Mouse (Mus musculus) heart, adult 9 months (tissue): ENCODE results near the gene Cabp7.

Experiments used
- DNase-seq, 2 experiments: peaks; one replicate each; pipeline ENCODE4 v3.0.0; 2022; ENCODE audit warnings: low spot score in 2 of 2

The Cabp7 gene

GRCm38 (mm10) chr11:4746733-4747132 is at the start of gene Cabp7:
Gene Cabp7, minus strand, starts transcription at chr11:4746778.
- DNase-seq: no peak

GRCm38 (mm10) chr11:4793006-4793405 is 46.4 kb upstream of the Cabp7 start:
- no peak for DNase-seq

- no peak for DNase-seq
Observed at GRCm38 (mm10) chr11:4791549-4791948, 45.0 kb upstream of the Cabp7 start.

DNA sequence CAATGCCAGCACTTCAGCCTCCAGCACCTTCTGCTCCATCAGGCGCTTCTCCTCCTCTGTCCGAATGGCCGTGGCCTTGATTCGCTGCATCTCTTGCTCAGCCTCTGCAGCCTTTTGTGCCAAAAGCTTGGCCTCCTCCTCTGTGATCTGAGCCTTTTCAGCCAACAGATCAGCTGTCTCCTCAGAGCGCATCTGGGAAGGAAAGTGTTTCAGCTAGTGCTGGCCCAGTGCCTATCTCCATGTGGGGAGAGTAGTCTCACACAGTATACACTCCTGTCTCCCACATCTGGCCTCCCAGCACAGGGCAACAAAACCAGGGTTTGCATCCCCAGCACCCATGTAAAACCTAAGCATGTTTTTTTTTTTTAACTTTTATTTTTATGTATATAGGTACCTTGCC is 43.1 kb upstream of the Cabp7 start:
- DNase-seq: no peak

GRCm38 (mm10) chr11:4784629-4785142 is 38.1 kb upstream of the Cabp7 start:
- DNase-seq: no peak

DNA sequence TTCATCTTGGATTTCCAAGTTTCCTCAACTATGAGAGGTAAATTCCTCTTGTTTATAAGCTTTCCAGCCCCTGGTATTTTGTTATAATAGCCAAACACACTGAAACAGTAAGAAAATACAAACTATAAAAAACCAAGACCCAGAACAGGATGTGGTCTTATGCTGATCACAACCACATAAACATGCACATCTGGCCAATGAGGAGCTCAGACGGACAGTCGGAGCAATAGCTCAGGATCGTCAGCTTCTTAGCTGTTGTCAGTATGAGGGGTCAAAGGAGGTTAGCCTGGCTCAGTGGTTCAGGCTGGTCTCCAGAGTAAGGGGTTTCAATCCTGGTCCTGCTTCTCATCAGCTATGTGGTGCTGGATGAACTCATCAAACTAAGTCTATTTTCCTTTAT is 36.5 kb upstream of the Cabp7 start:
- no peak for DNase-seq

DNA sequence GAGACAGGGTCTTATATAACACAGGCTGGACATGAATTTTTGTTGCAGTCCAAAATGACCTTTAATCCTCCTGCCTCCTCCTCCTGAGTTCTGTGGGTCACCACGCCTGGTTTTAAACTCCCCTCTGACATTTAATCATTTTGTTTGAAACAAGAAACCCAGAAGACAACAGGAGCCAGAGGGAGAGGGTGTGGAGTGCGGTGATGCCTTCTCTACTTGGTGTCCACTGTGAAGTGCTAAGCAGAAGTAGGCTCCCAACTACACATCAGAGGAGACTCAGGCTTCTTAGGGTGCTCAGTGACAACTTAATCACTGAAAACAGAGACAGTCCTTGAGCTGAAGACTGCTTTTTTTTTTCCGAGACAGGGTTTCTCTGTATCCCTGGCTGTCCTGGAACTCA is 34.3 kb upstream of the Cabp7 start:
- DNase-seq: no peak

GRCm38 (mm10) chr11:4772925-4773324 is 26.3 kb upstream of the Cabp7 start:
- DNase-seq: peak in 1 of 2 experiments; percentile 13

- peak; percentile 13 to 30 for DNase-seq
Observed at GRCm38 (mm10) chr11:4771756-4772155, 25.2 kb upstream of the Cabp7 start.

DNA sequence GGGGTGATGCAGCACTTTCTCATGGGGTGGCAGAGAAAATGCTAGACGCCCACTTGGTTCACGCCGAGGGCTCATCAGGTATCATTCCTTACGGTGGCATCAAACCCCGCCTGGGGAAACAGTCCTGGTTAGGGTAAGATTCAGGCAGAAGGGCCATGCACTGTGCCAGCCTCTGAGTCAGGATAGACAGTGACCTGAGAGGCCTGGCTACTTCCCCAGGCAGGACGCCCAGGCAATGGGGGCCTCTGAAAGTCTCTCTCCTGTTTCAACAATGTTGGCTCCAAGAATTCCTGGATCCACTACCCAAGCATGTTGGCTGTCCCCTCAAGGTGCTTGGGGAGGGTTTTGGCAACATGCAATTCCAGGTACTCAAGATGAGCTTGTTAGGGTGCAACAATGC is 23.3 kb upstream of the Cabp7 start:
- DNase-seq: no peak

GRCm38 (mm10) chr11:4769293-4769692 is 22.7 kb upstream of the Cabp7 start:
- no peak for DNase-seq

- no peak for DNase-seq
Observed at GRCm38 (mm10) chr11:4768399-4768798, 21.8 kb upstream of the Cabp7 start.

DNA sequence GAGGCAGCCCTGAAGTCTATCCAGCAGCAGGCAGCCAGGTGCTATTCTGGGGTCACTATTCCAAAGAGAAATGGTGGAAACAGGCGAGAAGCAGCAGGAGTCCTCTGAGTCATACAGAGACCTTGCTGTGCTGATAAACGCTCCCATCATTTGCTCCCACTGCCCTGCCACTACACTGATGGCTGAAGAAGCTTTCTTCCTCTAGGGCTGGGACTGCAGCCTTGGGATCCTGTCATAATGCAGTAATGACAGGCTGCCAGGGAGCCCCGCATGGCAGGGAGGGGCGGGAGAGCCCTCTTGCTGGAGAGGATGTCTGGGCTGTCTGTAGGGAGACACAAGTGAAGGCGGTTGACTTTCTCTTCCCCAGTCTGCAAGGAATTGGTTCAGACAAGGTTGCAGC is 17.9 kb upstream of the Cabp7 start:
- no peak for DNase-seq

- no peak for DNase-seq
Observed at GRCm38 (mm10) chr11:4763631-4764030, 17.1 kb upstream of the Cabp7 start.

DNA sequence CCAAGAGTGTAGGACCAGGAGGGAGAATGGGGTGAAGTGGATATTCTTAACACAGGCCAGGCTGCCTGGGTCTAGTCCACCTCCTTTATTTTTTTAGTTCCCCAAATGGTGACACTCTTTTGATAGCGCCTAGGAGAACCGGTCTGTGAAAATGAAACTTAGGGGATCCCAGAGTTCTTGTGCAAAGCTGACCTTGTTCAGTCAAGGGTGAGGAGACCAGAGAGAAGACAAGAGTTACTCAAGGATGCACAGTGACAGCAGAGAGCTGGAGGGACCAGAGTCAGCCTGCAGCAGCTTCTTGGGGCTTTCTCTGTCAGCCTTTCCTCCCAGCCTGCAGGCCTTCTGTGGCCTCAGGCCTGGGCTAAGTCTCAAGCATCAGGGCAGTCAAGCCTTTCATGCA is 15.9 kb upstream of the Cabp7 start:
- DNase-seq: no peak

- no peak for DNase-seq
Observed at GRCm38 (mm10) chr11:4761991-4762390, 15.4 kb upstream of the Cabp7 start.

GRCm38 (mm10) chr11:4760438-4760837 is 13.9 kb upstream of the Cabp7 start:
- peak; percentile 28 to 29 for DNase-seq

GRCm38 (mm10) chr11:4757789-4758158 is 11.2 kb upstream of the Cabp7 start:
- no peak for DNase-seq

- no peak for DNase-seq
Observed at GRCm38 (mm10) chr11:4756984-4757788, 10.6 kb upstream of the Cabp7 start.

GRCm38 (mm10) chr11:4756460-4756859 is 9.9 kb upstream of the Cabp7 start:
- no peak for DNase-seq

DNA sequence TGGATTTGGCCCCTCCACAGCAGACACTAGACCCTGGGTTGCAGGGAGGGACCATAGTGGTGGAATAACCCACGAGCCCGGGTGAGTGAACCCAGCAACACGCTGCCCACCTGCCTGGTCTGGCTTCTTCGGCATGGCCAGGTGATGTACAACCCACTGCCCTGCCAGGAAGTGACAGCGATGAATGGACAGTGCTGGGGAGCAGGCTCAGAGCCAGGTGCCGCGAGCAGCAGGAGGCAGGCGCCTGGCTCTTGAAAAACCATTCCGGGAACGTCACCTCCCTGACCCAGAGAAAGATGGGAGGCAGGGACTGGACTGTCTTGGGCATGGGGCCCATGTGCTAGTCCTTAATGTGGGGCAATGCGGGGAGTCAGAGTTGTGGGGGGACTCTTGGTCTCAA is 8.3 kb upstream of the Cabp7 start:
- DNase-seq: no peak

- DNase-seq: no peak
Observed at GRCm38 (mm10) chr11:4754036-4754435, 7.5 kb upstream of the Cabp7 start.

GRCm38 (mm10) chr11:4752836-4753235 is 6.3 kb upstream of the Cabp7 start:
- DNase-seq: no peak

GRCm38 (mm10) chr11:4750263-4750662 is 3.7 kb upstream of the Cabp7 start:
- DNase-seq: peak in 1 of 2 experiments; percentile 27
